Mouse (Mus musculus): ENCODE data around the gene Kdf1. TPM values are rescaled to one million over a fixed set of nuclear protein-coding genes. Genes with fewer than 3 reads are reported as not detected.

Kdf1 gene
- polyA plus RNA-seq, 1 experiment from 2014 or later: 11.6 TPM

DNA sequence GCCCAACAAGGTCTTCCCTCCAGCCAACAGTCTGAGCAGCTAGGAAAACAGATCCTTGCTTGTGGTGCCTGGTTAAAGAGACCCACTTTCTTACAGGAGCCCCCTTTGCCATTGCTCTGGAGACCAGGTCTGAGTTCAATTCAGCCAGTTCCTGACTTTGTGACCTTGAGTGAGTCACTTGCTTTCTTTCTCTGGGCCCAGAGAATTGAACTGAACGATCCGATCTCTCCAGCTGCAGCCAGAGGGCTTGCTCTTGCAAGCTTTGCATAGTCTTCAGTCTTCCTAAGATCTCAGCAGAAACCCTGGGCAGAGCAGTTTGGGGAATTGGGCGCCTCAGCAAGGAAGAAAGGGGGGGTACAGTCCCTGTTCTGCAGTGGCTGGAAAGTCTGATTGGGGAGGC, 36.3 kb upstream of the Kdf1 start:
- H3K9me3 ChIP-seq (ENCODE audit: control insufficient read depth, low read length): no peaks in the 10 kb centered on the region
- no peaks in the 10 kb centered on the region for H3K36me3 ChIP-seq (ENCODE audit: control insufficient read depth, insufficient read depth, low read length)
- H3K9ac ChIP-seq (ENCODE audit: low read depth, low read length): no peak overlapping the region
- H3K27me3 ChIP-seq (replicated peaks; ENCODE audit: control insufficient read depth, insufficient read depth, low read length): peaks cover 16% of the 10 kb centered on the region
- H3K4me3 ChIP-seq (ENCODE audit: low read depth, low read length): no peak overlapping the region
- peaks cover 15% of the 10 kb centered on the region for H3K4me1 ChIP-seq (ENCODE audit: control insufficient read depth, insufficient read depth, low read length)
- WGBS: 76% methylated on average over 3 of the region's 3 CpGs
- DNase-seq (ENCODE audit: low spot score) (no peak), ATAC-seq (ENCODE audit: low read depth) (no peak)
- no peak overlapping the region for H3K27ac ChIP-seq (replicated peaks; ENCODE audit: low read depth, low read length)
- no peak overlapping the region for H3K4me2 ChIP-seq (ENCODE audit: low read depth, low read length)

DNA sequence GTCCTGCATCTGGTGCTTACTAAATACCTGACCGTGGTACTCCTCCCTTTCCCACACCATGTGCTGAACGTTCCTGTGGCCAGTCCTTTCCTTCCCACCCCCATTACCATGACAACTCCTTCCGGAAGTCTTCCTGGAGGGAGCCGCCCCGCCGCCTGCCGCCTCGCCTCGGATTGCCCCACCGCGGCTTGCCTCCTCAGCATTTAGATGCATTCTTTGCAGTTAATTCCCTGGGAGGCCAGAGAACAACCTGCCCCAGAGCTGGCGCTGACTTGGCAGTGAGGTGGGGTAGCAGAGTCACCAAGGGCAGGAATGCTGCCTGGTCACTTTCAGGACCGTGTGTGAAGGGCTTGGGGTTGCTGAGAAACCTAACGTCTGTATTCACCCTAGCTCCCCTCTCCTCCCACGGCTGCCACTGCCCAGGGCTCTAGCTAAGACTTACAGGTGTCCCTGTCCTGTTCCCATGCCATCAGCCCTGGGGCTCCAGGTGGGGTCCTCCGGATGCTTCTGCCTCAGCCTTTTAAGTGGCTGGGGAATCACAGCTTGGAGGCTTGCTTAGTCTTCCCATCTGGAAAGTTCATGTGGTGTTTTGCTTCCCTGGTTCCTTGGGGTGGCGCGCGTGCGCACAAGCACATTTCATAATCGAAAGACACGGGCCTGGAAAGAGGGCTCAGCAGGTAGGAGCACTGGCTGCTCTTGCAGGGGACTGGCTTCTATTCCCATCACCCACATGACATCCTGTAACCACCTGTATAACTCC, 34.3 kb upstream of the Kdf1 start:
- Histone ChIP-seq H3K4me1 (ENCODE audit: control insufficient read depth, insufficient read depth, low read length) (peaks cover 15% of the 10 kb centered on the region), H3K27me3 (replicated peaks; ENCODE audit: control insufficient read depth, insufficient read depth, low read length) (peaks cover 16% of the 10 kb centered on the region), H3K27ac (replicated peaks; ENCODE audit: low read depth, low read length) (no peak overlapping the region), H3K4me2 (ENCODE audit: low read depth, low read length) (peak overlapping the region; percentile 41), H3K9ac (ENCODE audit: low read depth, low read length) (0 out of 2 replicates have a peak overlapping the region, but pooled peaks have one; percentile 37), H3K4me3 (ENCODE audit: low read depth, low read length) (no peak overlapping the region), H3K9me3 (ENCODE audit: control insufficient read depth, low read length) (no peaks in the 10 kb centered on the region), H3K36me3 (ENCODE audit: control insufficient read depth, insufficient read depth, low read length) (no peaks in the 10 kb centered on the region)
- ATAC-seq (ENCODE audit: low read depth): no peak
- peak; percentile 70 for DNase-seq (ENCODE audit: low spot score)
- 8% methylated on average over 22 of the region's 22 CpGs for WGBS

DNA sequence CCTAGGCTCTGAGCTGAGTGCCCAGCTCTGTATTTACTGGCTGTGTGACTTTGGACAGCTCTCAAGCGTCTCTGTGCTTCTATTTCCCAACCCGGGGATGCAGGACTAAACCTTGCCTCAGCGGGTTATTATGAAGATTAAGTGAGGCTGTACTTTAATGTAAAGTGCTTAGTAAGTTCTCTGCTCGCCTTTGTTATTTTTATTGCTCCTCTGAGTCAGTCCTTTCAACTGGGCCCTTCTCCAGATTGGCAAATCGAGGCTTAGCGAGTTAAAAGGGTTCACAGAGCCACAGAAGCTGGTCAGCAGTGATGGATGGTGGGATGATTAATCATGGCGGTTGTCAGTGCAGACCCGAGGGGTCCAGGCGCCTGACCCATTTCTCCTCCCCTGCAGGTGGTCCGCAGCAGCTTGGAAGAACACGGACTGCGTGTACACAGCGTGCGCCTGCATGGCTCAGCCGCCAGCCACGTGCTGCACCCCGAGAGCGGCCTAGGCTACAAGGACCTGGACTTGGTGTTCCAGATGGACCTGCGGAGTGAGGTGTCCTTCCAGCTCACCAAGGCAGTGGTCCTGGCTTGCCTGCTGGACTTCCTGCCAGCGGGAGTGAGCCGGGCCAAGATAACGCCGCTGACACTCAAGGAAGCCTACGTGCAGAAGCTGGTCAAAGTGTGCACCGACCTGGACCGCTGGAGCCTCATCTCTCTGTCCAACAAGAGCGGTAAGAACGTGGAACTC, 32.9 kb upstream of the Kdf1 start:
- H3K9me3 ChIP-seq (ENCODE audit: control insufficient read depth, low read length): no peaks in the 10 kb centered on the region
- no peak for ATAC-seq (ENCODE audit: low read depth)
- H3K4me1 ChIP-seq (ENCODE audit: control insufficient read depth, insufficient read depth, low read length): peaks cover 11% of the 10 kb centered on the region
- H3K9ac ChIP-seq (ENCODE audit: low read depth, low read length): no peak overlapping the region
- H3K4me2 ChIP-seq (ENCODE audit: low read depth, low read length): no peak overlapping the region
- no peak overlapping the region for H3K4me3 ChIP-seq (ENCODE audit: low read depth, low read length)
- 87% methylated on average over 28 of the region's 28 CpGs for WGBS
- H3K27me3 ChIP-seq (replicated peaks; ENCODE audit: control insufficient read depth, insufficient read depth, low read length): peaks cover 7% of the 10 kb centered on the region
- no peak for DNase-seq (ENCODE audit: low spot score)
- no peaks in the 10 kb centered on the region for H3K36me3 ChIP-seq (ENCODE audit: control insufficient read depth, insufficient read depth, low read length)
- H3K27ac ChIP-seq (replicated peaks; ENCODE audit: low read depth, low read length): no peak overlapping the region

DNA sequence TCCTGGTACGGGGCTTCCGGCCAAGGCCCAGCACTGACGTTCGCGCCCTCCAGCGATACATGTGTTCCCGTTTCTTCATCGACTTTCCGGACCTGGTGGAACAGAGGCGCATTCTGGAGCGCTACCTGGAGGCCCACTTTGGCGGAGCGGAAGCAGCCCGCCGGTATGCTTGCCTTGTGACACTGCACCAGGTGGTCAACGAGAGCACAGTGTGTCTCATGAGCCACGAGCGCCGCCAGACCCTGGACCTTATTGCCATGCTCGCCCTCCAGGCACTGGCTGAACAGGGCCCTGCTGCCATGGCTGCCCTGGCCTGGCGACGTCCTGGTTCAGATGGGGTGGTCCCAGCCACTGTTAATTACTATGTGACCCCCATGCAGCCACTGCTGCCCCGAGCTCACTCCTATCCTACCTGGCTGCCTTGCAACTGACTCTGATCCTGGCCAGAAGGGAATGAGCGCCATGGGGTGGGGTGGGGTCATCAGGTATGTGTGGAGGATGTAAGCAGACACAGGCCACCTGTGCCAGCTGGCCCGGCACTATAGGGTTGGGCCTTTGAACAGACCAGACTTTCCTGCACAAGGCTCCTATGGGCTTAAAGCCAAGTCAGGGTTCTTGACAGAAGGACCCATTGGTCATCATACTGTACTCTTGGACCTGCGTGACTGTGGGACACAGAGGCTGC, 31.9 kb upstream of the Kdf1 start:
- Histone ChIP-seq H3K4me2 (ENCODE audit: low read depth, low read length) (no peak overlapping the region), H3K9ac (ENCODE audit: low read depth, low read length) (no peak overlapping the region), H3K27ac (replicated peaks; ENCODE audit: low read depth, low read length) (no peak overlapping the region), H3K4me3 (ENCODE audit: low read depth, low read length) (no peak overlapping the region), H3K27me3 (replicated peaks; ENCODE audit: control insufficient read depth, insufficient read depth, low read length) (0 out of 2 replicates have a peak, but pooled peaks cover 3% of the 10 kb centered on the region), H3K4me1 (ENCODE audit: control insufficient read depth, insufficient read depth, low read length) (peaks cover 13% of the 10 kb centered on the region), H3K9me3 (ENCODE audit: control insufficient read depth, low read length) (no peaks in the 10 kb centered on the region), H3K36me3 (ENCODE audit: control insufficient read depth, insufficient read depth, low read length) (no peaks in the 10 kb centered on the region)
- WGBS: 90% methylated on average over 26 of the region's 26 CpGs
- no peak for DNase-seq (ENCODE audit: low spot score)
- ATAC-seq (ENCODE audit: low read depth): no peak

DNA sequence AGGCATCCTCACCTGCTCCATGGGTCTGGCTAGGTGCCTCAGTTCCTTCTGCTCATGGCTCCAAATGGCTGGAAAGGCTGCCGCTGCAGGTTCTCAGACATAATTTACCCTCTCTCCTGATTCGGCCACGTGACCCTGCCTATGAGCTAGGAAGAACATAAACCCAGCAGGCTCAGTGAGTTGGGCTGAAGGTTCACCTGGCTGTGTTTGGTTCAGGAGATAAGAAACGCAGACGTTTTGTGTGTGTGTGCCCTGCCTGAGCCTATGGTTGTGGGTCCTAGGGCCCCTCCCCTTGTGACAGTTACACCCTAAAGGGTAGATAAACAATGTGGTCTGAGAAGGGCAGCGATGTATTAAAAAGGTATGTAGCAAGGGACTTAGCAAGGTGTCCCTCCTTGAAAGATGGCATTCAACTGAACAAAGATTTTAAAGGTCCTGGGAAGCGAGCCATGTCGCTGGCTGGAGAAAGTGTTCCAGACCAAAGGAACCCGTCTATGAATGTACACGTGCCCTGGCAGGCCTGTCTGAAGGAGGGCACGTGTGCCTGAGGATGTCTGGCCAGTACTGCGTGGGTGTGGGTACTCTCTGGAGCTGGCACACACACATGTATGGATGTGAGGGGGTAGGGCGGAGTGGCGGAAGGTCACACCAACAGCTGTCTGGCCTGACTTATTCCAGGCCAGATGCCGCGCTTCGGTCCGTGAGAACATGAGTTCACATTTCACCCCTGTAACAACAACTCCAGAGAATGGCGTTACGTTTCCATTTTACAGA, 30.0 kb upstream of the Kdf1 start:
- H3K36me3 ChIP-seq (ENCODE audit: control insufficient read depth, insufficient read depth, low read length): no peaks in the 10 kb centered on the region
- H3K27ac ChIP-seq (replicated peaks; ENCODE audit: low read depth, low read length): peak overlapping the region; percentile 40; the same call in 1 of the 2 replicates
- no peak for DNase-seq (ENCODE audit: low spot score)
- no peak overlapping the region for H3K4me2 ChIP-seq (ENCODE audit: low read depth, low read length)
- no peak overlapping the region for H3K4me3 ChIP-seq (ENCODE audit: low read depth, low read length)
- peaks cover 12% of the 10 kb centered on the region for H3K4me1 ChIP-seq (ENCODE audit: control insufficient read depth, insufficient read depth, low read length)
- no peaks in the 10 kb centered on the region for H3K9me3 ChIP-seq (ENCODE audit: control insufficient read depth, low read length)
- H3K9ac ChIP-seq (ENCODE audit: low read depth, low read length): no peak overlapping the region
- H3K27me3 ChIP-seq (replicated peaks; ENCODE audit: control insufficient read depth, insufficient read depth, low read length): peaks cover 7% of the 10 kb centered on the region; the same call in 1 of the 2 replicates
- ATAC-seq (ENCODE audit: low read depth): no peak
- WGBS: 78% methylated on average over 20 of the region's 20 CpGs

DNA sequence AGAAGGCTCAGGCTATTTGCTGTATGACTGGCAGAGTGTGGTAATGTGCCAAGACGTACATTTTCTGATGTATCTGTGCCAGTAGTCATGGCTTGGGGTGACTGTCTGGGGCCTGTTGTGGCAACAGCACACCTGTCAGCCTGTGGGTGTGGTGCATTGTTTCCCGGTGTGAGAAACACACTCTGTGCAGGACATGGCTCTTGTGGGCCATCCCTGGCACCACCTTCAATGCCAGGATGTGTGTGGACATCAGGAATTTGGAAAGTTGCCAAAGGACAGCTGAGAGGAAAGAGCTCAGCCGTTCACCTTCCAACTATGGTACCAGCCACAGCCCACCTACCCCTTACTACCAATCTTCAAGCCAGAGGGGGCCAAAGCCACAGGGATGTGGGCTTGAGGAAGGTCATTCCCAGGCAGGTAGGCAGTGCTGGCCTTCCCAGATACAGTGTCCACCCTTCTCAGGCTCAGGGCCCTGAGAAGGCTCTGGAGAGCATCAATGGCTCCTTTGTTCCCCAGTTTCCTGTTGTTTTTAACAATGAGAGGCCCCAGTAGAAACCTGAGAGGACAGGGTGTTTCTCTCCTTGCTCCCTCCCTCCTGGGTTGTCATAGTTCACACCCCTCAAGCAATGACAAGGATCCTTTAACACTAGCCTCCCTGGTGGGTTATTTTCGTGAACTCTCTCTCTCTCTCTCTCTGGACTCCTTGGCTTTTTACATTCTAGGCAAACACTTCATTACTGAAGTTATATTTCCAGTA, 29.1 kb upstream of the Kdf1 start:
- Histone ChIP-seq H3K9ac (ENCODE audit: low read depth, low read length) (no peak overlapping the region), H3K4me3 (ENCODE audit: low read depth, low read length) (no peak overlapping the region), H3K4me2 (ENCODE audit: low read depth, low read length) (no peak overlapping the region), H3K4me1 (ENCODE audit: control insufficient read depth, insufficient read depth, low read length) (peaks cover 4% of the 10 kb centered on the region), H3K36me3 (ENCODE audit: control insufficient read depth, insufficient read depth, low read length) (no peaks in the 10 kb centered on the region), H3K27me3 (replicated peaks; ENCODE audit: control insufficient read depth, insufficient read depth, low read length) (peaks cover 4% of the 10 kb centered on the region), H3K9me3 (ENCODE audit: control insufficient read depth, low read length) (no peaks in the 10 kb centered on the region), H3K27ac (replicated peaks; ENCODE audit: low read depth, low read length) (peak overlapping the region; percentile 40)
- WGBS: 55% methylated on average over 4 of the region's 4 CpGs
- DNase-seq (ENCODE audit: low spot score) (peak; percentile 67), ATAC-seq (ENCODE audit: low read depth) (peak; percentile 41; the same call in 1 of the 2 replicates)

DNA sequence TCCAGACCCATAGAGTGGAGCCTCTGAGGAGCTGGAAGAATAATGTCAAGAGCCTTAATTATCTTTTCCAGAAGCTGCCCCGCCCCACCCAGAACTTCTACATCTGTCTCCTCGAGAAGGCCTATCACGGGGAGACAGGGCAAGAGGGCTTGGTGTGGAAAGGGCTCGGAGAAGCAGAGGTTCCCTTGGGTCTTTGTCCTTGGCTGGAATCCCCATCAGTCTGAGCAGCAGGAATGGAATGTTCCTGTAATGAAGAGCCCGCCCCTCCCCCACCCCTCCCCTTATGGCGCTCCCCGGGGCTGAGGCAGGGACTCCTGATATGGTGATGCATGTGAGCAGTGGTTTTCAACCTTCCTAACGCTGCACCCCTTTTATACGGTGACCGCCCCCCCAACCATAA, 27.0 kb upstream of the Kdf1 start:
- H3K4me1 ChIP-seq (ENCODE audit: control insufficient read depth, insufficient read depth, low read length): peaks cover 4% of the 10 kb centered on the region
- peak; percentile 31 for DNase-seq (ENCODE audit: low spot score)

More for the DNA sequence above, 27.0 kb upstream of the Kdf1 start:
- Histone ChIP-seq H3K36me3 (ENCODE audit: control insufficient read depth, insufficient read depth, low read length) (no peaks in the 10 kb centered on the region), H3K27ac (replicated peaks; ENCODE audit: low read depth, low read length) (no peak overlapping the region), H3K9me3 (ENCODE audit: control insufficient read depth, low read length) (no peaks in the 10 kb centered on the region), H3K4me3 (ENCODE audit: low read depth, low read length) (no peak overlapping the region), H3K4me2 (ENCODE audit: low read depth, low read length) (no peak overlapping the region), H3K9ac (ENCODE audit: low read depth, low read length) (no peak overlapping the region), H3K27me3 (replicated peaks; ENCODE audit: control insufficient read depth, insufficient read depth, low read length) (peaks cover 22% of the 10 kb centered on the region)
- 38% methylated on average over 10 of the region's 10 CpGs for WGBS
- no peak for ATAC-seq (ENCODE audit: low read depth)
